Mouse (Mus musculus) c-Kit-positive CD71-positive TER-119-negative erythroid progenitor cells, embryonic 14.5 days (primary cell): Measurements from ENCODE around the gene S100a16.

Experiments
- DNase-seq: peaks from one replicate; pipeline ENCODE4 v3.0.0-alpha.2; 2013; ENCODE audit warnings: low read depth

S100a16 gene

DNA sequence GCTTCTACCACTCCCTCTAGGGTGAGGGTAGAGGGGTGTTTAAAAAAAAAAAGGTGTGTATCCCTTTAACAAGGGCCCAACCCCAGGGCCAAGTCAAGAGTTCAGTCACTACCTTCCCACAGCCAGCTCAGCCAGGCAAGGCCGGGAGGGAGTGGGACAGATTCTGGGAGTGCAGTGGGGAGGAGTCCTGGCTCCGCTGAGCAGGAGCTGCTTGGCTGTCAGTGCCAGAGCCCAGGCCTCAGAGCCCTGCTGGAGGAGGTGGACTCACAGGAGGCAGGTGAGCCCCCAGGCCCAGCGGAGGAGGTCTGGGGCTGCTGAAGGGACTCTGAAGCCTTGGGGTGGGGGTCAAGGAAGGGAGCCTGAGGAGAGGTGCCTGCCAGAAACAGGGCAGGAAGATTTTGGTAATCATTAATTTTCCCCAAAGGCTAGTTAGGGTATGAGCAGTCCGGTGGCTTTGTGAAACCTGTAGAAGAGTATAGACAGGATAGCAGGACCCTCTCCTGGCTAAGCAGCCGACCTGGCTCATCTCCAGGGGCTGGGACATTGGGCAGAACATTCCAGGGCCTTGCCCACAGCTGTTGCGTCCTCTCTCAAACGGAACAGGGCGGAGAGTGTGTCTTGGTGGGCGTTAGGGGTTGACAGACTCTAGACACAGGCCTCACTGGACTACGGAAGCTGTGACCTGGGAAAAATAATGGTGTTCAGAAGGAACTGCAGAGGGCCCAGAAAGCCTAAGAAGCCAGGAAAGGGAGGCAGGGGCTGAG is at the start of gene S100a16:
TSS of gene S100a16 (plus strand) at position 114 of the 764 bp plus-strand sequence.
- DNase-seq, result no peak

DNA sequence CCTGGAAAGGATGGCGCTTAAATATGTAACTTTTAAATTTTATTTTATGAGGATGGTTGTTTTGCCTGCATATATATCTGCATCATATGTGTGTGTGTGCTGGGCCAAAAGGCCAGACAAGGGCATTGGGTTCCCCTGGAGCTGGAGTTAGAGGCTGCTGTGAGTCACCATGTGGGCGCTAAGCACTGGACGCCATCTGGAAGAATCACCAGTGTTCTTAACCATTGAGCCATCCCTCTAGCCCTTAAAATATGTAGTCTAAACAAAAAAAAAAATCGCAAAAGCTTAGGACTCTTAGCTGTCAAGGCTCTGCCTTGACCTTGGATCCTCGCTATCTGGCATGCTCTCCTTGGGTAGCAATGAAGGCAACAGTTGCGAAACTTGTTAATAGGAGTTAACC is 48.5 kb upstream of the S100a16 start:
- DNase-seq, result no peak

DNA sequence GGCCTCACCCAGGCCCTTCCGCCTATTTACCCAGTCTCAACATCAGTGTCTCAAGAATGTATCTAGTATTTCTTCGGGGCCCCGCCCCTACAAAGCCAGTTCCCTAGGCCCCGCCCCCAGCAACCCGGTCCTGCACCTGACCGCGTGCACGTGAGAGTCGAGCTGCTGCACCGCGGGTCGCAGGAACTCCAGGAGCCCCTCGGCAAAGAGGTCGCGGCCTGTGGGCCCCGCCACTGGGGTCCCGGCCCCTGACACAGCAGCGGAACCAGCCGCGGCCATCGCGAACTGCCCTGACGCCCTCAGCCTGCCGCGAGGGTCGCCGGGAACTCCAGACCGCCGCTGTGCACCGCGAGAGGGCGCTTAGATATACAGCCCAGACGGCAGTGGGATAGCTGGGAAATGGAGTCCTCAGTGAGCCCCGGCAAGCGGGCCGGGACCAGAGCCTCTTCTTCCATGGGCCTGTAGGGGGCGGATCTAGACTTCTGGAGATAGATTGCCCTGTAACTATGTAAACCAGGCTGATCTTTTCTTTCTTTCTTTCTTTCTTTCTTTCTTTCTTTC is 46.3 kb upstream of the S100a16 start, which contains the start of gene Snapin:
TSS of gene Snapin (minus strand) at position 338 of the 561 bp plus-strand sequence.
- DNase-seq, result peak; percentile 93

DNA sequence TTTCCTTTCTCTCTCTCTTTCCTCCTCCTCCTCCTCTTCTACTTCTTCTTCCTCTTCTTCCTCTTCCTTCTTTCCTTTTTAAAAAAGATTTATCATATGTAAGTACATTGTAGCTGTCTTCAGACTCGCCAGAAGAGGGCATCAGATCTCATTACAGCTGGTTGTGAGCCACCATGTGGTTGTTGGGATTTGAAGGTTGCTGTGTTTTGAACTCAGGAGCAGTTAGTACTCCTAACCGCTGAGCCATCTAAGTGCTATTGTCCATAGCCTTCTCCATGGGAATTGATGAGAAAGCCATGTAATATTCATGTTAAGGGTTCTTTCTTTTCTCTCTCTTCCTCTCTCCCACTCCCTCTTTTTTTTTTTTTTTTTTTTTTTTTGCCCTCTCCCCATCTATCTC is 45.7 kb upstream of the S100a16 start:
- no peak for DNase-seq

DNA sequence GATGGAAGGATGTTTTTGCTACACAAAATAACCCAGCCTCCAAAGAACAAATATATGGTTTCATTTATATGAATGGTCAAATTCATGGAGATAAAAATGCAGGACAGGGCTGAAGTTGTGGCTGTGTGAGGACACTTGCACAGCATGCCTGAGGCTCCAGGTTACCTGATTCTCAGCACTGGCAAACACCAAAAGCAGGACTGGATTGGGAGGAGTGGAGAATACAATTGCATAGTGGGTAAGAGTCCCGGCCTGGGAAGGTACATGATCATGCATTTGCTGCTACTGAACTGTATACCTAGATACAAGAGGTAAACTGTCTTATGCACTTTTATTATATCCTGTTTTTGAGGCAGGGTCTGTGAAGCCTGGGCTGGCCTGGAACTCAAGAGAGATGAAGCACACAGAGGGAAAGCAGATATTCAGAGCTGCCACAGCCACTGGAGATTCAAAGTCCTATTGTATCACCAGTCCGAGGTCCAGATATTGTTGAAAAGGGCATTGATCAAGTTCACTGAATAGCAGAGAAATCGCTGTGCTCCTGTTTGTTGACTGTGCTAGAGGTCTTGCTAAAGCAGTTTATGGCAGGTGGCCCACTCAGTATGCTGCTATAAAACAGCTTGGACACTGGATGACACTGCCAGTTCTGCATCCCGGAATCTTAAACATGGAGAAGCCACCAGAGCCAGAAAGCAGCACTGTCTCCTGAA is 43.1 kb upstream of the S100a16 start:
- DNase-seq, result no peak

DNA sequence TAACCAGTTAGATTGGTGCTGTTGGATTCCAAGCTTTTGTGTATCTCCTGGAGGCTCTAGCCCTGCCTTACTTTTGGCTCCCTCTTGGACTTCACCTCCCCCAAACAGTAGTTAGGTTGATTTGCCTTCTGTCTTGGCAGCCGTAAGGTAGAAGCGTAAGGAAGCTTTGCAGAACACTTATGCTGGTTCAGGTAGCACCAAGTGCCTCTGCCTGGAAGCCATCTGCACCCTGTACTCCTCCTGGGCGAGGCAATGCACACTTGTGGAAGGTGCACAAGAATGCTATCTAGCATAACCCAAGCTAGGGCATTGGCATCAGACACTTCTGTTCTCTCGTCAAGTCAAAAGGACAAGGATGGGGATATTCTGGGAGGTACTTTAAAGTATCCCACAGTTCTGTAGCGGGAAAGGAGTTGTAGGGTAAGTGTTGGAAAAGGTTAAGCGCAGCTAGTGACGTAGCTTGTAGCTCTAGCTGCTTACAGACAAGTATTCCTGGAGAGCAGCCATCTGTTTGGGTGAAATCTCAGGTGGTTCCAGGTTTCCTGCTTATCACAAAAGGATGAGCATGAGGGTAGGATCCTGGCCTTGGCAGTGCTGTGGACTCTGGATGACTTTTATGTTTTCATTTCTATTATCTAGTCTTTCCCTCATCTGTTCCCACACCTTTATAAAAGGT is 41.1 kb upstream of the S100a16 start:
- no peak for DNase-seq

DNA sequence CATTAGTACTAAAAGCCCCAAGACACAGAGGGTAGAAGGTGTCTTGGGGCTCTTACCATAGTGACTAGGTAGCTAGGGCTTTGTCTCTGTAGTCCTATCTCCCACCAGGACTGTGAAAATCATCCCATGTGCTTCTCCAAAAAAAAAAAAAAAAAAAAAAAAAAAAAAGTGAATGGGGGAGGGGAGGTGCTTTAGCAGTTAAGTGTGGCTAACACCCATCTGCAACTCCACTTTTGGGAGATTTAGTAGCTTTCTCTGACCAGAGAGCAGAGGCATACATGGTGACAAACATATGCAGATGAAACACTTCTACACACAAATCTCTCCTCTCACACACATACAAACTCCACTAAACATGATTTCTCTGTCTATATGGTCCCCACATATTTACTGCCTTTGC is 39.5 kb upstream of the S100a16 start:
- DNase-seq, result no peak

DNA sequence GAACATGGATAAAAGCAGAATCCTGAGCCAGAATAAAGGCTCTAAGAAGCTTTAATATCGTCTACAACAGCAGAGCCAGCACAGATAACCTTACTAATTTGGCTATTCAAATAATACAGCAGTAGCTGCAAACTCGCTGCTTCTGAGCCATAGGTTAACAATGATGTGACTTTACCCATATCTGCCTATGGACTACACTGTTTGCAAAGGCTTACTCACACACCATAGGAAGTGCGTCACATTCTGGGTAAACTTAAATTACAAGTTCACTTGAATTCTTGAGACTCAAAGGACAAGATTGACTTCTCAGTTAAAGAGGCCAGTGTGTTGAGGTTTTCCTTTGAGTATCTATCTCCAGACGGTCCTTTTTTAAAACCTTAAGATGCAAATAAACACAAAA is 33.6 kb upstream of the S100a16 start:
- no peak for DNase-seq

DNA sequence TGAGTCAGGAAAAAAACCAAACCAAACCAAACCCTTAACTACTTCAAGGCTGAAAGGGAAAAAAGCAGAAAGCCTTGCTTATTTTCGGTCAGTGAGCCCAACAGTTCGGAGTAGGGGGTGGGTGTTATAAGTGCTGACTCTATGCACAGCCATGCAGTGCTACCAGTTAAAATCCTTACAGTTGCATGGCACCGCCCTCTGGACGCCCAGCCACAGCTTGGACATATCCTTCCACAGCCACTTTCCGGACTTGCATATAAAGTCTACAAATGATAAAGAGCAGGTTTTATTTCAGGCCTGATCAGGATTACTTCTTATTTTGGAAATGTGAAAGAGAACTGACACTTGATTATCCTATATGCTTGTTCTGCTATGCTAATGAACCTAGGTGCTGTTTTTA is 31.8 kb upstream of the S100a16 start:
- DNase-seq, result no peak

DNA sequence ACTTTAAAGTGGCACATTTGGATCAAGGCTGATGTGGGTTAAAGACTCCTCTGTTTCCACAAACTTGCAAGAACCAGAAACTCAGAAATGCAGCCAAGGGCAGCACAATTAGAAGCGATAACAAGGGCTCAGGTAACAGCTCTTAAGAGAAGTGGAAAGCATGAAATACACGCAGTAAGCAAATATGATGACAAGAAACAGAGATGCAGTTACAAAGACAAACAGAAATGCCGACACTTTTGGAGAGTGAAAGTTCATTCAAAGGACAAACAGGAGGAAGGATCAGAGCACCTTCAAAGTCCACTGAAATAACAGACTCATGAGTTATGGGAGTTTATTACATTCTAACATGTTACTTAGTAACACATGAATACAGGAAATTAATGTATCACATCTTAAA is 30.7 kb upstream of the S100a16 start:
- no peak for DNase-seq

DNA sequence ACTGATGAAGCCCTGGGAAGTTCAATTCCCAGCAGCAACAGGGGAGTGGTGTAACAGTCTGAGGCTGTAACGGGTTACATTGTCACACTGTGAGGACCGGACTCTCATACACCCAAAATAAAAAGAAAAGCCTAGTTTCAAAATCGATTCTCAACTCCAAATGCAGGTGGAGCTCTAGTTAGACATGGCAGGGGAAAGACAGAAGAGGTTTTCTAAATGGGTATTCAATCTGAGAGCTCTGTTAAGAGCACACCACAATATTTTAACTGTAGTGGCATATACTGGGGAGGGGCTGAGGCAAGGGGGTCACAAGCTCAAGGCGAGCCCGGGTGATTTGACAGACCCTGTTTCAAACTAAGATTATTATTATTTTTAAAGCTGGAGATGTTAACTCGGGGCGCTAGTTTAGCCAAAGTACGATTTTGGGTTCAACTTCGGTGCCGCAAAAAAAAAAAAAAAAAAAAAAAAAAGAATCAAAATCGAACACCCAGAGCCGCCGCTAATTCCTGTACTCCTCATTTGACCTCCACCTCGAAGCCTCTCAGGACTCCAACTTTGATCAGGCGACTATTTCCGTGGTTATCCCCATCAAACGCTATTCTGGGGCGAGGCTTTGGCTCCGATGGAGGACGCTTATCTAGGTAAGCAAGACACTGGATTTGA is 28.6 kb upstream of the S100a16 start:
- no peak for DNase-seq

DNA sequence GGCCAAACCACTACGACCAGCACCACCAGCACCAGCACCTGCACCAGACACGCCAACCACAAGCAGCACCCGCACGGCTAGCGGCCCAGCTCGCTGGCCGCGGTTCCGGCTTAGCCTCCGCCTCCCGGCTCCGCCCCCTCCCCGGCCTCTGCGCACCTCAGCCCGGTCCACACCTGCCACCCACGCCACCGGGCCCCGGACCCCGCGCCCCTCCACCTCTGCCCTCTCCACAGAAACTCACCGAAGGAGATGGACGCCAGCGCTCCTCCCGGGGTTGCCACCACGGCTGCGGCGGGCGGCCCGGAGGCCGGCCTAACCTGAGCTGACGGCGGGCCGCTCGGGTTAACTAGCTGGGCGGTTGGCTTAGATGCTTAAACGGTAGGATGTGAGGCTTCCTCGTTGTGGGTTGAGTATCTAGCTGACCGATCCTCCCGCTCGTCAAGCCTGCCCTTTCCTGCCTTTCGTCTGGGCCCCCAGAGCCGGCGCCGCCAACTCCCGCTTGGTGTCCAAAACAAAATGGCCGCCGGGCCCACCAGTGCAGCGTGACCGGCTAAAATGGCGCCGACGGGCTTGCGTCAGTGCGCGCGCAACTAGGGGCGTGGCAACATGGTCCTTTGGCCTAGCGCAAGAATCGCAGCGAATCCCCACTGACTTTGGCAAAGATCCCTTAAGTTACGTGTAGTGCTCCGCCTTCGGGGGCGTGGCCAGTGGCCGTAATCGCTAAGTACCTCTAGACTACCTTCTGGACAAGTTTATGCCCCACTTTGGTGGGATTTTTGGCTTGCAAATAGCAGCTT is 27.9 kb upstream of the S100a16 start, which contains the start of gene Chtop:
TSS of gene Chtop (minus strand) at position 549 of the 797 bp plus-strand sequence.
- DNase-seq, result peak; percentile 99

DNA sequence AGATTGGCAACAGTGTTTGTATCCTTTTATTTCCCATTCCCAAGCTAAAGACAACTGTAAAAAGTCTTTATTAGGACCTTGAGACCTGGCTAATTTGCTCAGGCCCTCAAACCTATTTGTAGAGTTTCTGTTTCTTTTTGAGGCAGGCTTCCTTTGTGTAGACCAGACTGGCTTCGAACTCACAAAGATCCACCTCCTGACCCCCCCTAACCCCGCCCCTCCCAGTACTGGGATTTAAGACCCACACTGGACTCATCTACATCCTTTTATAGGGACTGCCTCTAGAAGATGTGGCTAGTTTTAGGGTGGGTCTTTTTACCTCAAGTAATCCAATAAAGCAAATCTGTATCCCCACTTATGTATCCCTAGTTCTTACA is 27.3 kb upstream of the S100a16 start:
- DNase-seq, result no peak

DNA sequence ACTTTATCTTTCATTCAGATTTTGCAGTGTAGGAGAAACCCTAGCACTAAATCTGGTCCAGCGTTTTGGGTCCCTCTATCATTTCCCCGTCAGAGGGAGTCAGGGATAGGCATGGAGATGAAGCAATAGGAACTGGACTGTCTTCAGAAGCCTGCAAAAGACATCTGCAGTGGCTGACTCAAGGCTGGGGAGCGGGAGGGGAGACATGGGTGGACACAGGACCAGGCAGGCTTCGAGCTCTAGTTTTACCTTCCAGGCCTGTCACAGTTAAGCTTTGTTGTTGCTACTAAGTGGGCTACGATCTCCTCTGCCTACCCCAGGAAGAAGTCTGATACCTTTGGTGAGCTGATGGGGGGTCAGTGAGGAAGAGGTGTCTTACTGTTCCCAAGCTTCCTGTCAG is 24.8 kb upstream of the S100a16 start:
- DNase-seq, result no peak

DNA sequence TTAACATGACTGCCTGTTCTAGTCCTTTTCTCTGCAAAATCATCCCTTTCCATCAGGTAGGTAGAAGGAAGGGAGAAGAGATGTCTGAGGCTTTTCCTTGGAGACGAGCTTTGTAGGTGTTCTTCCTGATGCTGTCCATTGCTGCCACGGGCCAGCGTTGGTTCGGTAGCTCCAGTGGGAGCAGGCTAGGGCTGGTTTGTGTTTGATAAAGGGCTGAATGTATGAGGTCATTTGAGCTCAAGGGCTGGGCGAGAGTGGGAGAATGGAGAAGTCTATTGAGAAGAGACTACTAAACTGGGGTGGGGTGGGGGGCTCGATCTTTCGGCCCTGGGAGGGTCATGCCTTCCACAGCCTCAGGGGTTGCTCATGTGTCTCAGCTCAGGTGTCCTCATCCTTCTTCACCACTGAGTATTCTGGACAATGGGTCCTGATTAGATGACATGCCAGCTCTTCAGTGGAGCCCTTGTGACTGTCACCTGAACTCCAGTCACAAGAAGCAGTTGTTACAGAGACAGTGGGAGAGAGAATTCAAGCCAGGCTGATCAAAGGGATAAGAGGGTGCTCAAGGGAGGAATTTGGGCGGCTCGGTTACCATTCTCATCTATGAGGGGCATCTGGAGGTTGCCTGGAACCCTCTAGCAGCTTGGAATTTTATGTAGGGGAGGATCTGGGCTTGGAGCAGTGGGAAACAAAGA is 24.0 kb upstream of the S100a16 start:
- no peak for DNase-seq

DNA sequence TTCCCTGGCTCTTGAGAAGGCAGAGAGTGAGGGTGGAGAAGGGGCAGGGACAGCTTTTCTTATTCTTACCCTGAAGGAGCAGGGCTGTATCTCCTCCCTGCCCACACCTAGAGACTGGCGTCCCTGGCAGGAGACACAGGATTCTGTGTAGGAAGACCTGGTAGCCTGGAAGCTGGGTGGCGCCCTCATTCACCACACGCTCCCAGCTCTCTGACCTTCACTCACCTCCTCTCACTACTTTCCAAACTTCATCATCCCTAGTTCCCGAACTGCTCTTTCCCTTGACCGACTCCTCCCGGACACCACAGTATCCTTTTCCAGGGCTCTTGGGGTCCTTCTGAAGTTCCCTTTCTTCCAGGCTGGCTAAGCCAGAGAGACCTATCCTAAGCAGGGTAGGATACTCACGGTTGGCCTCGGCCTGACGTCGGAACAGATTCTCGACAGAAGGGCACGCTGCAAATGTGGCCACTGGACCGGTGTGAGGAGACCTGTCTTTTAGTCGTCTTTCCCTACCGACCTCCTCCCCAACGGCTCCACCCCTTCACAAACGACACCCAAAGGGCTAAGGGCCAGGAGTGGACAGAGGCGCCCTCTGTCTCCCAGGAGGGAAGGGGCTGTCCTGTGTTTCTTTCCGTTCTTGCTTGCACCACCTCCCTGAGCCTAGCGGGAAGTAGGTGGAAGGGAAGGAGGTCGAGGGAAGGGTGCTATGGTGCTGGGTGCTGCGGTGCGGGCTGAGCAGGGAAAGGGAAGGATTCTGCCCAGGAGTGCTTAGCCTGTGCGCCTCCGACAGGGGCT is 23.1 kb upstream of the S100a16 start, which contains the start of the genes S100a1 and S100a13:
TSS of gene S100a1 (minus strand) at position 597 of the 795 bp plus-strand sequence.
TSS of gene S100a13 (plus strand) at position 640 of the 795 bp plus-strand sequence.
- DNase-seq, result no peak

DNA sequence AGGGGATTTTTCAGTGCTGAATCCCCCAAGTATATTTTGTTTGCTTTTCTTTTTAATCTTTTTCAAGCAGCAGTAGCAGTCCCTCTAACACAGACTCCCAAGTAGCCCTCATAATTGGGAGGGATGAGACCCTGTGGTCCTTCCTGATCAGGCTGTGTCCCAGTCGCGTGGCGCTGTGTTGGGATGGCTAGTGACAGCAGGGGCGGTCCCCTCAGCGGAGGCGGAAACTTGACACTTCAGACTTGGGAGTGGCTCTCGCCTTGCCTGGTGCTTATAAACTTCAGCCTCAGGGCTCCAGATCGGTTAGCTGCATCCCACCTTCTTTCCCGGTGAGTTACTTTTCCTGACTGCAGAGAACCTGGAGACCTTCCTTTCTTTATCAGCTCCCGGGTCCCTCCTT is 22.4 kb upstream of the S100a16 start:
- peak; percentile 54 for DNase-seq

DNA sequence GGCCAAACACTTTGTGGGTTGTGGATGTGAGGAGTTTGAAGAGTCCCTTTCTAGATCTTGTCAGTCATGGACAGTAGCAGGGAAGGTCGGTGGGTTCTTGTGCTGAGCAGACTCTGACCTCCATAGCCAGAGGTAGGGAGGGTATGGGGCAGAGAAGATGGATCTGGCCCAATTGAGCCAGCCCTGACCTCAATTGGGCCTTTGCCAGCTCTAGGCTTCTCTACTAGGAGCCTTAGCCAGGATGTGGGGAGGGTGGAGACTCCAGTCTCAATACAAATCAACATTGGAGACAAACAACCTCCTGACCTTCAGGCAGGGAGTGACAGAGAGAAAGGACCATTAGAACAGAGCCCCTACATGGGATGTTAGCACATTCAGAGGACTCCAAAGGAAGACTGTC is 21.8 kb upstream of the S100a16 start:
- DNase-seq, result no peak

DNA sequence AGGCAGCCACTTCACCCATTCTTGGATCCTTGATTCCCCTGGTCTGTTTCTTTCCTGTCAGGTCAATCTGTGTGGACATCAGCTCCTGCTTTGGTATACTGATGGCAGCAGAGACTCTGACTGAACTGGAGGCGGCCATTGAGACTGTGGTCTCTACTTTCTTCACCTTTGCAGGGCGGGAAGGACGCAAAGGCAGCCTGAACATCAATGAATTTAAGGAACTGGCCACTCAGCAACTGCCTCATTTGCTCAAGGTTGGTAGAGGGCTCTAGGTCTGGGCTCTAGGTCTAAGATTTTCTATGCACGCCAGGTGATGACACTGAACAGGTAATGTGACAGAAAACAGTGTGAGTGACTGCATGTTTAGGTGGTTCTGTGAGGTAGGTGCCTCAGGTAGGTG is 21.3 kb upstream of the S100a16 start:
- DNase-seq, result no peak

DNA sequence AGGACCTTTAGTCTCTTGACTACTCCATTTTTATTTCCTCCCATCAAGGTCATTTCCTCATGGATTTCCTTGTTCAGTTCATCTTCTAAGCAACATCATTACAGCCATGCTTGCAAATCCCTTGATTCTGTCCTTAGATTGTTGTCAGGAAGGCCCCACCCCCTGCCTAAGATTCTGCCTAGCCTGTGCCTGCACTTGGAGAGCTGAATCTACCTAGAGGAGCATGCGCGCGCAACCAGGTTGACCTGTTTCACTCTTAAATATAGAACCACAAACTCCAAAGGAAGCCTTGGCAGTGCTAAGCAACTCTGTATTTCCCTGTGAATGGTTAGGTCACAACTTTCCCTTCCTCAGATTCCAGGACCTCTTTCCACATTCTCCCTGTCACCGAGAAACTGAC is 19.3 kb upstream of the S100a16 start:
- DNase-seq, result no peak
